Mouse (Mus musculus): ENCODE data around the gene Arhgdia. TPM values are rescaled to one million over a fixed set of nuclear protein-coding genes. Genes with fewer than 3 reads are reported as not detected.
A peak's percentile ranks its signal among the peaks of the same experiment; 100 is the strongest.

Gene Arhgdia
- polyA plus RNA-seq, 1 experiment from 2014 or later = 699 TPM

- WGBS = 40% methylated on average over 8 of the region's 8 CpGs
- Histone ChIP-seq H3K27me3 (0 out of 2 replicates have a peak, but pooled peaks cover 10% of the 10 kb centered on the region), H3K9me3 (no peaks in the 10 kb centered on the region), H3K4me2 (peak overlapping the region; percentile 75; the same call in 1 of the 2 replicates), H3K27ac (no peak overlapping the region), H3K4me1 (peaks cover 26% of the 10 kb centered on the region), H3K36me3 (peaks cover 49% of the 10 kb centered on the region), H3K9ac (no peak overlapping the region), H3K4me3 (no peak overlapping the region)
- no peak; the same call in 1 of the 2 replicates for ATAC-seq (ENCODE audit: borderline replicate concordance, extremely low read depth, low FRiP score, low TSS enrichment)
These were observed 27.8 kb upstream of the Arhgdia start for GRCm38 (mm10) chr11:120609250-120609649.

- Histone ChIP-seq H3K36me3 (peaks cover 52% of the 10 kb centered on the region), H3K27ac (0 out of 2 replicates have a peak within 1 kb of the TSS, but pooled peaks have one; percentile 9), H3K4me3 (peak within 1 kb of the TSS; percentile 31), H3K9ac (peak within 1 kb of the TSS; percentile 37; the same call in 1 of the 2 replicates), H3K4me2 (peak within 1 kb of the TSS; percentile 75), H3K9me3 (no peaks in the 10 kb centered on the region), H3K27me3 (0 out of 2 replicates have a peak, but pooled peaks cover 10% of the 10 kb centered on the region), H3K4me1 (peaks cover 26% of the 10 kb centered on the region)
- WGBS = 3% methylated on average over 45 of the region's 45 CpGs
- ATAC-seq (ENCODE audit: borderline replicate concordance, extremely low read depth, low FRiP score, low TSS enrichment) = no peak
These were observed 27.0 kb upstream of the Arhgdia start, which contains the start of gene Npb for GRCm38 (mm10) chr11:120608241-120609034. TSS of gene Npb (plus strand) at chr11:120608477.

- ATAC-seq (ENCODE audit: borderline replicate concordance, extremely low read depth, low FRiP score, low TSS enrichment) = no peak
- Histone ChIP-seq H3K4me3 (no peak overlapping the region), H3K36me3 (peaks cover 52% of the 10 kb centered on the region), H3K4me1 (peaks cover 26% of the 10 kb centered on the region), H3K4me2 (no peak overlapping the region), H3K27ac (peak overlapping the region; percentile 9), H3K9me3 (no peaks in the 10 kb centered on the region), H3K27me3 (0 out of 2 replicates have a peak, but pooled peaks cover 10% of the 10 kb centered on the region), H3K9ac (no peak overlapping the region)
- WGBS = 69% methylated on average over 4 of the region's 4 CpGs
These were observed 25.3 kb upstream of the Arhgdia start for GRCm38 (mm10) chr11:120606764-120607163.

- H3K27ac ChIP-seq = no peak overlapping the region
- 0 out of 2 replicates have a peak, but pooled peaks cover 10% of the 10 kb centered on the region for H3K27me3 ChIP-seq
- ATAC-seq (ENCODE audit: borderline replicate concordance, extremely low read depth, low FRiP score, low TSS enrichment) = no peak
- H3K4me3 ChIP-seq = no peak overlapping the region
- H3K36me3 ChIP-seq = peaks cover 44% of the 10 kb centered on the region
- H3K9me3 ChIP-seq = no peaks in the 10 kb centered on the region
- 82% methylated on average over 7 of the region's 7 CpGs for WGBS
- H3K9ac ChIP-seq = no peak overlapping the region
- peaks cover 26% of the 10 kb centered on the region for H3K4me1 ChIP-seq
- H3K4me2 ChIP-seq = no peak overlapping the region
These were observed 24.2 kb upstream of the Arhgdia start for GRCm38 (mm10) chr11:120605667-120606066.

GRCm38 (mm10) chr11:120603545-120603944 lies 22.1 kb upstream of the Arhgdia start:
- Histone ChIP-seq H3K36me3 (peaks cover 49% of the 10 kb centered on the region), H3K9me3 (no peaks in the 10 kb centered on the region)
- ATAC-seq (ENCODE audit: borderline replicate concordance, extremely low read depth, low FRiP score, low TSS enrichment) = no peak

GRCm38 (mm10) chr11:120600716-120601115 lies 19.3 kb upstream of the Arhgdia start:
- peaks cover 61% of the 10 kb centered on the region for H3K36me3 ChIP-seq
- H3K4me2 ChIP-seq = no peak overlapping the region
- H3K27ac ChIP-seq = no peak overlapping the region
- no peaks in the 10 kb centered on the region for H3K9me3 ChIP-seq
- 92% methylated on average over 3 of the region's 3 CpGs for WGBS
- ATAC-seq (ENCODE audit: borderline replicate concordance, extremely low read depth, low FRiP score, low TSS enrichment) = no peak
- no peak overlapping the region for H3K4me3 ChIP-seq
- no peaks in the 10 kb centered on the region for H3K27me3 ChIP-seq
- peaks cover 24% of the 10 kb centered on the region for H3K4me1 ChIP-seq
- no peak overlapping the region for H3K9ac ChIP-seq

More at GRCm38 (mm10) chr11:120603545-120603944, 22.1 kb upstream of the Arhgdia start:
- 65% methylated on average over 2 of the region's 2 CpGs for WGBS
- no peak overlapping the region for H3K4me3 ChIP-seq
- no peak overlapping the region for H3K4me2 ChIP-seq
- H3K27ac ChIP-seq = no peak overlapping the region
- peaks cover 25% of the 10 kb centered on the region for H3K4me1 ChIP-seq
- 0 out of 2 replicates have a peak, but pooled peaks cover 1% of the 10 kb centered on the region for H3K27me3 ChIP-seq
- no peak overlapping the region for H3K9ac ChIP-seq

GRCm38 (mm10) chr11:120598990-120599549 lies 17.6 kb upstream of the Arhgdia start:
- peak overlapping the region; percentile 91 for H3K4me3 ChIP-seq
- H3K4me1 ChIP-seq = peaks cover 24% of the 10 kb centered on the region
- no peak for ATAC-seq (ENCODE audit: borderline replicate concordance, extremely low read depth, low FRiP score, low TSS enrichment)
- peaks cover 59% of the 10 kb centered on the region for H3K36me3 ChIP-seq
- H3K4me2 ChIP-seq = peak overlapping the region; percentile 84
- H3K9me3 ChIP-seq = no peaks in the 10 kb centered on the region
- peak overlapping the region; percentile 57 for H3K9ac ChIP-seq
- no peaks in the 10 kb centered on the region for H3K27me3 ChIP-seq
- peak overlapping the region; percentile 85 for H3K27ac ChIP-seq
- 34% methylated on average over 17 of the region's 17 CpGs for WGBS

GRCm38 (mm10) chr11:120598283-120598989 lies 17.0 kb upstream of the Arhgdia start, which contains the start of the genes Alyref and Anapc11:
TSS of gene Alyref (minus strand) at chr11:120598365.
TSS of gene Anapc11 (plus strand) at chr11:120598421.
- H3K4me2 ChIP-seq = peak within 1 kb of the TSS; percentile 91
- peaks cover 59% of the 10 kb centered on the region for H3K36me3 ChIP-seq

GRCm38 (mm10) chr11:120597240-120598235 lies 16.1 kb upstream of the Arhgdia start:
- Histone ChIP-seq H3K9me3 (no peaks in the 10 kb centered on the region), H3K9ac (peak overlapping the region; percentile 97), H3K4me2 (peak overlapping the region; percentile 91), H3K27ac (peak overlapping the region; percentile 89), H3K4me3 (peak overlapping the region; percentile 91), H3K4me1 (peaks cover 24% of the 10 kb centered on the region), H3K27me3 (no peaks in the 10 kb centered on the region), H3K36me3 (peaks cover 61% of the 10 kb centered on the region)
- peak; percentile 50; the same call in 1 of the 2 replicates for ATAC-seq (ENCODE audit: borderline replicate concordance, extremely low read depth, low FRiP score, low TSS enrichment)
- WGBS = 2% methylated on average over 99 of the region's 99 CpGs

More at GRCm38 (mm10) chr11:120598283-120598989, 17.0 kb upstream of the Arhgdia start, which contains the start of the genes Alyref and Anapc11:
- H3K27ac ChIP-seq = peak within 1 kb of the TSS; percentile 89
- H3K9ac ChIP-seq = peak within 1 kb of the TSS; percentile 97
- no peaks in the 10 kb centered on the region for H3K27me3 ChIP-seq
- no peaks in the 10 kb centered on the region for H3K9me3 ChIP-seq
- under 1% methylated on average over 88 of the region's 88 CpGs for WGBS
- H3K4me3 ChIP-seq = peak within 1 kb of the TSS; percentile 91
- peaks cover 24% of the 10 kb centered on the region for H3K4me1 ChIP-seq
- peak; percentile 97 for ATAC-seq (ENCODE audit: borderline replicate concordance, extremely low read depth, low FRiP score, low TSS enrichment)

- no peak overlapping the region for H3K9ac ChIP-seq
- H3K9me3 ChIP-seq = no peaks in the 10 kb centered on the region
- no peak for ATAC-seq (ENCODE audit: borderline replicate concordance, extremely low read depth, low FRiP score, low TSS enrichment)
- H3K4me1 ChIP-seq = no peaks in the 10 kb centered on the region
- no peaks in the 10 kb centered on the region for H3K27me3 ChIP-seq
- 89% methylated on average over 6 of the region's 6 CpGs for whole genome bisulfite sequencing
- peaks cover 95% of the 10 kb centered on the region for H3K36me3 ChIP-seq
- H3K27ac ChIP-seq = no peak overlapping the region
- H3K4me3 ChIP-seq = no peak overlapping the region
- no peak overlapping the region for H3K4me2 ChIP-seq
These were observed 7.1 kb upstream of the Arhgdia start for GRCm38 (mm10) chr11:120588531-120588930.

Measured in lung, embryonic 15.5 days (tissue).